Mouse (Mus musculus) CD8-positive naive resting alpha-beta T cell, adult 2 months (primary cell): ENCODE data around the gene Aldh1b1.

Source experiments
- DNase-seq, 2 experiments: peaks; one replicate each; pipeline ENCODE4 v3.0.0; 2022; ENCODE audit warnings: low read depth in 2 of 2, low spot score in 2 of 2

Gene Aldh1b1

GRCm38 (mm10) chr4:45798964-45799363 lies at the start of gene Aldh1b1:
TSS of gene Aldh1b1 (plus strand) at chr4:45799022.
- DNase-seq, result peak; percentile 28 to 30

GRCm38 (mm10) chr4:45749449-45749848 lies 49.4 kb upstream of the Aldh1b1 start:
- DNase-seq, result no peak

- no peak for DNase-seq
Measured at GRCm38 (mm10) chr4:45750477-45750876, 48.3 kb upstream of the Aldh1b1 start.

- DNase-seq, result no peak
Measured at GRCm38 (mm10) chr4:45753211-45753809, 45.5 kb upstream of the Aldh1b1 start.

- no peak for DNase-seq
Measured at GRCm38 (mm10) chr4:45754171-45754570, 44.7 kb upstream of the Aldh1b1 start.

- DNase-seq, result no peak
Measured at GRCm38 (mm10) chr4:45755097-45755496, 43.7 kb upstream of the Aldh1b1 start.

- DNase-seq, result no peak
Measured at GRCm38 (mm10) chr4:45755881-45756280, 42.9 kb upstream of the Aldh1b1 start.

- no peak for DNase-seq
Measured at GRCm38 (mm10) chr4:45757941-45758340, 40.9 kb upstream of the Aldh1b1 start.

- DNase-seq, result no peak
Measured at GRCm38 (mm10) chr4:45759411-45759810, 39.4 kb upstream of the Aldh1b1 start.

GRCm38 (mm10) chr4:45762600-45762999 lies 36.2 kb upstream of the Aldh1b1 start:
- no peak for DNase-seq

- DNase-seq, result no peak
Measured at GRCm38 (mm10) chr4:45763288-45764140, 35.3 kb upstream of the Aldh1b1 start.

- no peak for DNase-seq
Measured at GRCm38 (mm10) chr4:45764141-45764494, 34.7 kb upstream of the Aldh1b1 start.

- no peak for DNase-seq
Measured at GRCm38 (mm10) chr4:45765121-45765564, 33.7 kb upstream of the Aldh1b1 start.

- no peak for DNase-seq
Measured at GRCm38 (mm10) chr4:45765565-45766201, 33.1 kb upstream of the Aldh1b1 start.

- DNase-seq, result no peak
Measured at GRCm38 (mm10) chr4:45766774-45767173, 32.0 kb upstream of the Aldh1b1 start.

- DNase-seq, result no peak
Measured at GRCm38 (mm10) chr4:45767891-45768558, 30.8 kb upstream of the Aldh1b1 start.

- no peak for DNase-seq
Measured at GRCm38 (mm10) chr4:45769141-45769540, 29.7 kb upstream of the Aldh1b1 start.

GRCm38 (mm10) chr4:45769791-45770637 lies 28.8 kb upstream of the Aldh1b1 start:
- no peak for DNase-seq

GRCm38 (mm10) chr4:45770638-45771033 lies 28.2 kb upstream of the Aldh1b1 start:
- DNase-seq, result no peak

- DNase-seq, result no peak
Measured at GRCm38 (mm10) chr4:45771173-45771572, 27.6 kb upstream of the Aldh1b1 start.

- no peak for DNase-seq
Measured at GRCm38 (mm10) chr4:45771619-45772018, 27.2 kb upstream of the Aldh1b1 start.
